Mouse (Mus musculus) MEL (cell line): ENCODE measurements around the gene Mrpl37.

ENCODE experiments used
- CTCF ChIP-seq, 3 experiments: IDR thresholded peaks in 2 of 3; conservative IDR thresholded peaks in 1 of 3; 2 replicates each; pipeline ENCODE4 v1.5.1; 2011 to 2012; ENCODE audit warnings: low read length in 3 of 3, low read depth in 2 of 3, mild to moderate bottlenecking in 2 of 3, improper control_type of control experiment in 1 of 3, inconsistent platforms in 1 of 3, mixed read lengths in 1 of 3, moderate library complexity in 1 of 3; ENCODE audit not compliant: control insufficient read depth in 1 of 3, insufficient read depth in 1 of 3, poor library complexity in 1 of 3, severe bottlenecking in 1 of 3
- EP300 ChIP-seq, 2 experiments: IDR thresholded peaks; 2 replicates each; pipeline ENCODE4 v1.6.1; 2011; ENCODE audit warnings: improper control_type of control experiment in 2 of 2, low read length in 2 of 2, low read depth in 1 of 2, mild to moderate bottlenecking in 1 of 2
- ETS1 ChIP-seq: IDR thresholded peaks from 2 replicates; pipeline ENCODE4 v1.6.1; 2012; ENCODE audit warnings: low read depth, mild to moderate bottlenecking, inconsistent platforms, low read length, improper control_type of control experiment, moderate library complexity
- HCFC1 ChIP-seq: IDR thresholded peaks from 2 replicates; pipeline ENCODE4 v1.6.1; 2012; ENCODE audit warnings: low read depth, mild to moderate bottlenecking, inconsistent platforms, low read length, improper control_type of control experiment, moderate library complexity
- MAFK ChIP-seq: IDR thresholded peaks from 2 replicates; pipeline ENCODE4 v1.6.1; 2011; ENCODE audit warnings: low read depth, mild to moderate bottlenecking, low read length, improper control_type of control experiment, borderline replicate concordance
- MAZ ChIP-seq: IDR thresholded peaks from 2 replicates; pipeline ENCODE4 v1.6.1; 2012; ENCODE audit warnings: low read depth, mild to moderate bottlenecking, inconsistent platforms, low read length, improper control_type of control experiment
- MXI1 ChIP-seq: IDR thresholded peaks from 2 replicates; pipeline ENCODE4 v1.6.1; 2011; ENCODE audit warnings: mild to moderate bottlenecking, low read depth, low read length, improper control_type of control experiment
- MYC ChIP-seq: IDR thresholded peaks from 2 replicates; pipeline ENCODE4 v1.6.1; 2011; ENCODE audit warnings: low read depth, mild to moderate bottlenecking, low read length, improper control_type of control experiment, moderate library complexity
- POLR2A ChIP-seq, 2 experiments: IDR thresholded peaks; 2 replicates each; pipeline ENCODE4 v1.6.1; 2011 to 2012; ENCODE audit warnings: low read length in 2 of 2, mild to moderate bottlenecking in 2 of 2, control low read depth in 1 of 2, improper control_type of control experiment in 1 of 2, low read depth in 1 of 2, moderate library complexity in 1 of 2; ENCODE audit not compliant: control insufficient read depth in 1 of 2, insufficient read depth in 1 of 2, poor library complexity in 1 of 2
- POLR2AphosphoS2 ChIP-seq: IDR thresholded peaks from 2 replicates; pipeline ENCODE4 v1.6.1; 2011; ENCODE audit warnings: low read length, improper control_type of control experiment
- POLR2AphosphoS5 ChIP-seq: IDR thresholded peaks from 2 replicates; pipeline ENCODE4 v1.6.1; 2012; ENCODE audit warnings: low read depth, borderline replicate concordance, mild to moderate bottlenecking, inconsistent platforms, low read length, moderate library complexity, mixed read lengths
- TBP ChIP-seq: IDR thresholded peaks from 2 replicates; pipeline ENCODE4 v1.8.0; 2011; ENCODE audit warnings: low read depth, low read length, improper control_type of control experiment

DNA sequence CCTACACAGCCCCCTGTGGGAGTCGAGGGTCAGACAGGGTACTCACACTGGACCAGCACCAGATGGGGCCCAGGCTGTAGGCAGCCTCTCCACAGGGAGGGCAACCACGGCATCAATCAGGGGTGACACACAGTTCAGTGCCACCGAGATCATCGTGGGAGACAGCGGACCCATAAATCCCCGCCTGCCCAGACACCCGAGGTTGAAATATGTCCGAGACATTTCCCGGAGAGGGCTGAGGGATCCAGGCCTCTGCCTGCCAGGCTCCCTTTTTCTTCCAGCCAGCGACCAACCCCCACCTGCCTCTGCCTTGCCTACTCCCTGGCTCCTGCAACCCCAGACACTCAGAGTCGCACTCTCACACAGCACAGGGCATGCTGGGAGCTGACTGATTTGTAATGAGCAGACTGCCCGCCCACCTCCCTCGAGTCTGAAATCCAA, 41.6 kb upstream of the Mrpl37 start:
- no peak for TF ChIP-seq CTCF (IDR thresholded peaks at IDR 0.05 in 2 of 3, conservative IDR thresholded peaks at IDR 0.05 in 1 of 3; ENCODE audit: control insufficient read depth in 1 of 3, insufficient read depth in 1 of 3, low read depth in 2 of 3, low read length in 3 of 3, poor library complexity in 1 of 3, severe bottlenecking in 1 of 3)
- no peak for TF ChIP-seq TBP
- no peak for TF ChIP-seq POLR2AphosphoS5
- TF ChIP-seq MAZ, result no peak
- TF ChIP-seq POLR2AphosphoS2, result no peak
- no peak for TF ChIP-seq MXI1
- TF ChIP-seq POLR2A (IDR thresholded peaks at IDR 0.05; ENCODE audit: control insufficient read depth in 1 of 2, insufficient read depth in 1 of 2, low read depth in 1 of 2, low read length in 2 of 2, poor library complexity in 1 of 2), result no peak
- no peak for TF ChIP-seq EP300 (IDR thresholded peaks at IDR 0.05; ENCODE audit: low read depth in 1 of 2, low read length in 2 of 2)
- TF ChIP-seq HCFC1, result no peak
- TF ChIP-seq MAFK, result no peak
- no peak for TF ChIP-seq MYC
- no peak for TF ChIP-seq ETS1
